Mouse (Mus musculus): ENCODE data around the gene Zkscan17.

DNA sequence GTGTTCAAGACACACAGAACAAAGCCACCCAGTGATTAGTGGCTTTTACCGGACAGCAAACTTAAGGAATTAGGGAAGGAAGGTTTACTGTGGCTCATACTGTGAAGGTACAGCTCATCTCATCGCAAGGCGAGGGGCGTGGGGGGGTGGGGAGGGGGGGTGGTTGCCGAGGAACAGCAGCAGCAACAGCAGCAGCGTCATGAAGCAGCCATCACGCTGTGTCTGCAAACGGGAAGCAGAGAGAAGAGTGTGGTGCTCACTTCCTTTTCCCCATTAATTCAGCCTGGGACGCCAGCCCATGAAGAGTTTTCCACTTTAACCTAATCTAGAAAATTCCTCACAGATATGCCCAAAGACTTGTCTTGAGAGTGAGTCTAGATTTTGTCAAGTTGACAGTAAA lies 36.3 kb upstream of the Zkscan17 start:
- TF ChIP-seq CTCF (IDR thresholded peaks at IDR 0.05; ENCODE audit: low read depth) (no peak), EP300 (IDR thresholded peaks at IDR 0.05; ENCODE audit: low read depth) (no peak)

Measured in liver, embryonic 14.5 days (tissue).